18 mouse cellular contexts compared by ENCODE assay signal in the genomic region with DNA sequence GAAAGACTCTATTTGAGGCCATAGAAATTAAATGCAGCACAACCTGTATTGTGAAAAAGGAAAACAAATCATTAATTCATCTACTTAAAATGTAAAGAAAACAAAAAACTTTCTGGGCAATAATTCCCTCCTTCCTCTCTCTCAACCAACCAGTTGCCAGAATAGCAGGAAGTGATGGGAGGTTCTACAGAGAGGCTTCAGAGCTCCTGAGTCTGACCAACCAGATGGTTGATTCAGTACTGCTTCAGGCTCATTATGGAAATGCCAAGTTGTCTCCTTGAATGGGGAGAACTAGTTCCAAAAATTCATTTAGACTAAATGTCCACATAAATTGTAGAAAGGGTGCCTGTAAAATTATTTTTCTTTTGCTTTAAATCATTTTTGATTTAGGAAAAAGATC.
"Had no signal": no experiment of that assay in that cellular context is flagged by ENCODE, and none has a peak within 500 bp of the region (broad histone marks: within the 10 kb centered on the region; RNA-seq: fewer than 3 reads in every experiment).

No protein-coding gene starts in this region.

- H3K4me2 ChIP-seq: lung, embryonic 14.5 days; midbrain, embryonic 12.5 days; neural tube, embryonic 13.5 days; neural tube, embryonic 15.5 days had no signal

- H3K36me3 ChIP-seq: midbrain, embryonic 10.5 days; midbrain, embryonic 12.5 days; neural tube, embryonic 13.5 days; neural tube, embryonic 15.5 days had no signal

- H3K9ac ChIP-seq: lung, embryonic 14.5 days; midbrain, embryonic 12.5 days; neural tube, embryonic 13.5 days; neural tube, embryonic 15.5 days had no signal

- H3K4me3 ChIP-seq: midbrain, embryonic 10.5 days; midbrain, embryonic 12.5 days; myocyte; neural tube, embryonic 13.5 days; neural tube, embryonic 15.5 days had no signal

- H3K27me3 ChIP-seq: midbrain, embryonic 12.5 days; neural tube, embryonic 13.5 days; neural tube, embryonic 15.5 days had no signal

- H3K27ac ChIP-seq: midbrain, embryonic 10.5 days; midbrain, embryonic 12.5 days; neural tube, embryonic 13.5 days; neural tube, embryonic 15.5 days had no signal

- DNase-seq: lung, embryonic 14.5 days; lung, postnatal 10 days; lung, postnatal 4 days; midbrain, embryonic 14.5 days; retina, postnatal 1 day; right cerebral cortex, adult 18-20 months; right cerebral cortex, postnatal 25 days; right cerebral cortex, postnatal 4 days; spleen, adult 18-20 months; thymus, adult 18-20 months; thymus, postnatal 14 days; thymus, postnatal 4 days had no signal

- ATAC-seq: midbrain, embryonic 16.5 days had no signal

- H3K9me3 ChIP-seq: midbrain, embryonic 10.5 days; midbrain, embryonic 12.5 days; neural tube, embryonic 13.5 days; neural tube, embryonic 15.5 days had no signal

- H3K4me1 ChIP-seq: midbrain, embryonic 10.5 days; midbrain, embryonic 12.5 days; neural tube, embryonic 13.5 days; neural tube, embryonic 15.5 days had no signal
